Mouse (Mus musculus): ENCODE measurements at regions not wholly inside any gene's neighbourhood (a gene's known extent, or its start where the extent isn't known, plus 50 kb on each side); places are given as distances from the start of the nearest gene placed in this dataset.

GRCm38 (mm10) chr1:91630206-91630605 is 89.9 kb downstream of the Asb1 start:
- TF ChIP-seq CTCF (IDR thresholded peaks at IDR 0.05; ENCODE audit: borderline replicate concordance, control insufficient read depth, extremely low read depth, insufficient read depth, low read length, poor library complexity) (no peak), POLR2A (IDR thresholded peaks at IDR 0.05; ENCODE audit: control insufficient read depth, extremely low read depth, insufficient read depth, low read length, poor library complexity) (no peak)
